Mouse (Mus musculus) brain, embryonic 14.5 days (tissue): ENCODE results near the gene Sik2. TPM values are rescaled to one million over a fixed set of nuclear protein-coding genes. Genes with fewer than 3 reads are reported as not detected.

Experiments used
- DNase-seq: peaks from one replicate; pipeline ENCODE4 v3.0.0-alpha.2; 2011; ENCODE audit warnings: low read depth
- CTCF ChIP-seq: fragments of 200-500 bp; IDR thresholded peaks from 2 replicates; pipeline ENCODE4 v1.5.1; 2012; ENCODE audit warnings: inconsistent platforms, mild to moderate bottlenecking, moderate library complexity, borderline replicate concordance; ENCODE audit not compliant: insufficient read depth, insufficient read length; ENCODE audit errors: extremely low read depth
- POLR2A ChIP-seq: fragments of 200-500 bp; IDR thresholded peaks from 2 replicates; pipeline ENCODE4 v1.6.1; 2012; ENCODE audit warnings: mild to moderate bottlenecking, inconsistent platforms, borderline replicate concordance; ENCODE audit not compliant: poor library complexity, insufficient read depth, insufficient read length, severe bottlenecking; ENCODE audit errors: extremely low read depth
- polyA plus RNA-seq: library from polyadenylated mRNA; depleted of rRNA; stranded (reverse); fragments of >200 nt; gene quantifications from 2 replicates; pipeline ENCODE4 v1.2.3, GENCODE M21; 2012

Gene Sik2
- polyA plus RNA-seq, 1 experiment: 20.8 TPM

GRCm38 (mm10) chr9:50981499-50982190, 27.2 kb downstream of the Sik2 start:
- TF ChIP-seq CTCF (no peak), POLR2A (no peak)
- DNase-seq: no peak

- DNase-seq: peak; percentile 60
- TF ChIP-seq POLR2A (no peak), CTCF (no peak)
Observed at GRCm38 (mm10) chr9:50974631-50975030, 34.2 kb downstream of the Sik2 start.

GRCm38 (mm10) chr9:50970413-50970812, 38.5 kb downstream of the Sik2 start:
- no peak for DNase-seq
- TF ChIP-seq CTCF (no peak), POLR2A (no peak)

- DNase-seq: peak; percentile 74
- no peak for TF ChIP-seq CTCF
- no peak for TF ChIP-seq POLR2A
Observed at GRCm38 (mm10) chr9:50969266-50969665, 39.6 kb downstream of the Sik2 start.

- TF ChIP-seq POLR2A: no peak
- TF ChIP-seq CTCF: no peak
- peak; percentile 41 for DNase-seq
Observed at GRCm38 (mm10) chr9:50966277-50966676, 42.6 kb downstream of the Sik2 start.

- DNase-seq: no peak
- TF ChIP-seq CTCF: no peak
- no peak for TF ChIP-seq POLR2A
Observed at GRCm38 (mm10) chr9:50965392-50965791, 43.5 kb downstream of the Sik2 start.

GRCm38 (mm10) chr9:50964911-50965310, 44.0 kb downstream of the Sik2 start:
- DNase-seq: no peak
- no peak for TF ChIP-seq CTCF

GRCm38 (mm10) chr9:50957956-50958489, 50.9 kb downstream of the Sik2 start:
- DNase-seq: no peak
- TF ChIP-seq POLR2A (no peak), CTCF (no peak)

GRCm38 (mm10) chr9:50955176-50955575, 53.7 kb downstream of the Sik2 start:
- DNase-seq: peak; percentile 67
- TF ChIP-seq CTCF: no peak
- TF ChIP-seq POLR2A: no peak

- no peak for DNase-seq
- TF ChIP-seq CTCF (no peak), POLR2A (no peak)
Observed at GRCm38 (mm10) chr9:50948097-50948823, 60.6 kb downstream of the Sik2 start.

GRCm38 (mm10) chr9:50946338-50946737, 62.5 kb downstream of the Sik2 start:
- no peak for TF ChIP-seq POLR2A
- no peak for TF ChIP-seq CTCF

More at GRCm38 (mm10) chr9:50946338-50946737, 62.5 kb downstream of the Sik2 start:
- DNase-seq: no peak
